Mouse (Mus musculus) heart, postnatal 4 days (tissue): ENCODE data around the gene Htra1. TPM values are rescaled to one million over a fixed set of nuclear protein-coding genes. Genes with fewer than 3 reads are reported as not detected.
A peak's percentile ranks its signal among the peaks of the same experiment; 100 is the strongest.

ENCODE experiments used
- DNase-seq: peaks from one replicate; pipeline ENCODE4 v3.0.0; 2021
- total RNA-seq, 2 experiments: library from RNA; stranded (reverse); gene quantifications; 2 replicates each; pipeline ENCODE4 v1.2.3; 2021

Htra1 gene
- total RNA-seq = 100 to 1,000 TPM; 125 to 139 TPM

GRCm38 (mm10) chr7:130935793-130936471 lies at the start of gene Htra1:
TSS of gene Htra1 (plus strand) at chr7:130936111.
- DNase-seq = peak; percentile 91

GRCm38 (mm10) chr7:130886246-130886645 lies 49.7 kb upstream of the Htra1 start:
- no peak for DNase-seq

GRCm38 (mm10) chr7:130887946-130888345 lies 48.0 kb upstream of the Htra1 start:
- DNase-seq = peak; percentile 36

- no peak for DNase-seq
Observed at GRCm38 (mm10) chr7:130890871-130891270, 45.0 kb upstream of the Htra1 start.

- DNase-seq = no peak
Observed at GRCm38 (mm10) chr7:130892973-130893372, 42.9 kb upstream of the Htra1 start.

- DNase-seq = no peak
Observed at GRCm38 (mm10) chr7:130894931-130895617, 40.8 kb upstream of the Htra1 start.

GRCm38 (mm10) chr7:130895618-130895945 lies 40.3 kb upstream of the Htra1 start:
- no peak for DNase-seq

GRCm38 (mm10) chr7:130896064-130896463 lies 39.8 kb upstream of the Htra1 start:
- DNase-seq = no peak

GRCm38 (mm10) chr7:130897201-130897600 lies 38.7 kb upstream of the Htra1 start:
- DNase-seq = no peak

GRCm38 (mm10) chr7:130898373-130898772 lies 37.5 kb upstream of the Htra1 start:
- peak; percentile 43 for DNase-seq

- DNase-seq = no peak
Observed at GRCm38 (mm10) chr7:130900233-130900848, 35.6 kb upstream of the Htra1 start.

GRCm38 (mm10) chr7:130902929-130903328 lies 33.0 kb upstream of the Htra1 start:
- no peak for DNase-seq

GRCm38 (mm10) chr7:130903505-130904074 lies 32.3 kb upstream of the Htra1 start:
- no peak for DNase-seq

GRCm38 (mm10) chr7:130904571-130905365 lies 31.1 kb upstream of the Htra1 start:
- no peak for DNase-seq

GRCm38 (mm10) chr7:130910841-130911240 lies 25.1 kb upstream of the Htra1 start:
- DNase-seq = no peak

GRCm38 (mm10) chr7:130914693-130915363 lies 21.1 kb upstream of the Htra1 start:
- DNase-seq = peak; percentile 34

- DNase-seq = no peak
Observed at GRCm38 (mm10) chr7:130918260-130918659, 17.7 kb upstream of the Htra1 start.

GRCm38 (mm10) chr7:130922981-130923731 lies 12.8 kb upstream of the Htra1 start:
- DNase-seq = peak; percentile 42

GRCm38 (mm10) chr7:130930401-130930800 lies 5.5 kb upstream of the Htra1 start:
- DNase-seq = no peak

- DNase-seq = no peak
Observed at GRCm38 (mm10) chr7:130932921-130933320, 3.0 kb upstream of the Htra1 start.

GRCm38 (mm10) chr7:130934654-130935053 lies 1.3 kb upstream of the Htra1 start:
- no peak for DNase-seq
